Mouse (Mus musculus): ENCODE data around the gene C130050O18Rik. TPM values are rescaled to one million over a fixed set of nuclear protein-coding genes. Genes with fewer than 3 reads are reported as not detected.

C130050O18Rik gene
- polyA plus RNA-seq, 1 experiment from 2014 or later: 0.26 TPM

DNA sequence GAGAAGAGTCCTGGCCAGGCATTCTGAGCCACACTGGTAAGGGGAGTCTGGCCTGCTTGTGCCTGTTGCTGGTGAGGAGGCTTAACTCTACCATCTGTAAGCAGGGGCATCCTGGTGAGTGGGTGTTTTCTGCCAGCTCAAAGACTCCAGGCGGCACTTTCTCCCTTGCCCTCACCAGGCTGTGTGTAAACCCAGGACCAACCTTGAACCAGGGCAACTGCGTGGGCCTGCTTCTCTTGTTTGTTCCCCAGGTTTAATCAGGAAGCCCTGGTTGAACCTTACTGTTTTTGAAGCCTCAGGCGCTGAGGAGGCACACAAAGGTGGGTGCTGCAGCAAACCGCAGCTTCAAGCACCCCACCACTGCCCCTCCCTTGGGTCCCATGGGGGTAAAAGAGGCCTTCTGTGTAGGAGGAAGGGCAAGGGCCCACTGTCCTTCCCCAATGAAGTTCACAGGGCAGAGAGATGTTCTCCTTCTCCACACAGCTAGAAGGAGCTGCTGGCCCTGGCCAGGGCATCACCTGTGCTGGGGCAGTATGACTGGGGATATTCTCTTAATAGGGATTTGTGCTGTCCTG is 37.1 kb upstream of the C130050O18Rik start:
- ATAC-seq: no peak
- 93% methylated on average over 4 of the region's 4 CpGs for WGBS
- H3K9ac ChIP-seq (ENCODE audit: low read depth, low read length): no peak overlapping the region

DNA sequence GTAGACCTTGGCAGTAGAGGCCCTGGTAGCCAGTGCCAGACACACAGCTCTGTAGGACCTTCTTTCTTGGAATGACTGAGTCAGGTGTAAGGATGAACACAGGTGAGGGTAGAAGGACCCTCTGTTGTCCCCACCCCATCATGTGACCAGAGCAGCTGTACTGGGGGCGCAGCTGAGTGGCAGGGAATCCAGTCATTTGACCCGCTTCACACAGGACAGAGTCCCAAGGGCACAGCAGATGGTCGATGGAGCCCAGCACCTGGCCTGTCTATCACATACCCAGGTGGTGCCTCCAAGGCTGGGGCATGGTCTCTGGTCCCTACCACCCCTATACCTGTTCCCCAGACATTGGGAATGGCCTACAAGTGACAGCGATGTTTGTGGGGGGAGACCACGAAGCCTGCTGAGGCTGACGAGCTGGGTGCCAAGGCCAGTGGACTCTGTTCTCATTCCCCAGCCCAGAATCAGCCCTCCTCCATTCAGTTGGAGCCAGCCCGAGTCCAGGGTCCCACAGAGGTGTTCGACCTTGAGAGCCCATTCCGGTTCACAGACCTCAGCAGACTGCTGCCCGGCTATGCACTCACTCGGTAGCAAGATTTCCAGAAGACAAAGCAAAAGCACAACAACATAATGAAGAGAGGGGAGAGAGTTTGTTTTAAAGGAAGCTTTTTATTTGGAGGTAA is 36.3 kb upstream of the C130050O18Rik start:
- H3K4me2 ChIP-seq (ENCODE audit: low read length): no peak overlapping the region
- 81% methylated on average over 11 of the region's 11 CpGs for WGBS
- no peaks in the 10 kb centered on the region for H3K27me3 ChIP-seq (replicated peaks; ENCODE audit: control insufficient read depth, insufficient read depth, low read length)
- H3K4me1 ChIP-seq (ENCODE audit: control insufficient read depth, insufficient read depth, low read depth, low read length): peaks cover 29% of the 10 kb centered on the region
- no peak overlapping the region for H3K27ac ChIP-seq (ENCODE audit: low read depth, low read length)
- H3K4me3 ChIP-seq (ENCODE audit: low read length): no peak overlapping the region
- H3K9me3 ChIP-seq (ENCODE audit: control insufficient read depth, low read length): no peaks in the 10 kb centered on the region
- no peaks in the 10 kb centered on the region for H3K36me3 ChIP-seq (ENCODE audit: control insufficient read depth, insufficient read depth, low read length)
- H3K9ac ChIP-seq (ENCODE audit: low read depth, low read length): no peak overlapping the region
- no peak for ATAC-seq

More for the DNA sequence above, 37.1 kb upstream of the C130050O18Rik start:
- 0 out of 2 replicates have a peak, but pooled peaks cover 1% of the 10 kb centered on the region for H3K36me3 ChIP-seq (ENCODE audit: control insufficient read depth, insufficient read depth, low read length)
- H3K9me3 ChIP-seq (ENCODE audit: control insufficient read depth, low read length): no peaks in the 10 kb centered on the region
- peaks cover 29% of the 10 kb centered on the region for H3K4me1 ChIP-seq (ENCODE audit: control insufficient read depth, insufficient read depth, low read depth, low read length)
- no peak overlapping the region for H3K4me2 ChIP-seq (ENCODE audit: low read length)
- H3K27ac ChIP-seq (ENCODE audit: low read depth, low read length): no peak overlapping the region
- H3K27me3 ChIP-seq (replicated peaks; ENCODE audit: control insufficient read depth, insufficient read depth, low read length): no peaks in the 10 kb centered on the region
- H3K4me3 ChIP-seq (ENCODE audit: low read length): no peak overlapping the region

DNA sequence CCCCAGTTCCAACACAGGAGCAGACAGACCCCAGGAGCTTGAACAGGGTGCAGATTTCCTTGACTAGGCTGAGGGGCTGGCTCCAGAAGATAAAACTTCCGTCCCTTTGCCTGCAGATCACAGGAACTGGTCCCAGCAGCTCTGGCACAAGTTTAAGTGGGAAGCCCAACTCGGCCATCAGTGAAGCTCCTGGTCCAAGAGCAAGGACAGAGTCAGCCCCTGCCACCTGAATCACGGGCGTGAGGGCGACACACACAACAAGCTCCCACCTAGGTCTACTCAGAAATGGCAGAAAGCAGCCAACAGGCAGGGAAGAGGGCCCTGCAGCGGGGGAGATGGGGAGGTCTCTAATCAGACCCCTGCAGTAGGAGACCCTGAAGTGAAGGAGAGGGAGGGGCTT is 34.7 kb upstream of the C130050O18Rik start:
- WGBS: 89% methylated on average over 6 of the region's 6 CpGs
- H3K27ac ChIP-seq (ENCODE audit: low read depth, low read length): no peak overlapping the region
- no peaks in the 10 kb centered on the region for H3K36me3 ChIP-seq (ENCODE audit: control insufficient read depth, insufficient read depth, low read length)
- peaks cover 18% of the 10 kb centered on the region for H3K4me1 ChIP-seq (ENCODE audit: control insufficient read depth, insufficient read depth, low read depth, low read length)
- no peaks in the 10 kb centered on the region for H3K27me3 ChIP-seq (replicated peaks; ENCODE audit: control insufficient read depth, insufficient read depth, low read length)
- H3K9ac ChIP-seq (ENCODE audit: low read depth, low read length): peak overlapping the region; percentile 43
- no peaks in the 10 kb centered on the region for H3K9me3 ChIP-seq (ENCODE audit: control insufficient read depth, low read length)
- no peak overlapping the region for H3K4me3 ChIP-seq (ENCODE audit: low read length)
- no peak for ATAC-seq
- H3K4me2 ChIP-seq (ENCODE audit: low read length): no peak overlapping the region

DNA sequence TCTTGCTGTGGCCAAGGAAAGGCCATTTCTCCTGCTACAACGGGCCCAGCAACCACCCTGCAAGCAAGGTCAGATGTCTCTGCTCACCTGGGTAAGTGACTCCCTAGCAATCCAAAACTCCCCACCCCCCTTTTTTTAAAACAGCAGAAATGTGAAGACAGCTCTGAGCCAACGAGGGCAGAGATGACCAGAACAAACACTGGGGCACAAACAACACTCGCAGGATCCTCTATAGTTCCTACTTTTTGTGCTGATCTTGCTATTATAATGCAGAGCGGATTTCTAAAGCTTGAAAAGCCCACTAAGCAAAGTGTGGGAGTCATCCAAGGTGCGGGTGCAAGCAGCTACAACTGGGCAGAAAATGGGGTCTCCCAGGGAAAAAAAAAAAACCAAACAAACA is 34.0 kb upstream of the C130050O18Rik start:
- H3K4me2 ChIP-seq (ENCODE audit: low read length): peak overlapping the region; percentile 89

DNA sequence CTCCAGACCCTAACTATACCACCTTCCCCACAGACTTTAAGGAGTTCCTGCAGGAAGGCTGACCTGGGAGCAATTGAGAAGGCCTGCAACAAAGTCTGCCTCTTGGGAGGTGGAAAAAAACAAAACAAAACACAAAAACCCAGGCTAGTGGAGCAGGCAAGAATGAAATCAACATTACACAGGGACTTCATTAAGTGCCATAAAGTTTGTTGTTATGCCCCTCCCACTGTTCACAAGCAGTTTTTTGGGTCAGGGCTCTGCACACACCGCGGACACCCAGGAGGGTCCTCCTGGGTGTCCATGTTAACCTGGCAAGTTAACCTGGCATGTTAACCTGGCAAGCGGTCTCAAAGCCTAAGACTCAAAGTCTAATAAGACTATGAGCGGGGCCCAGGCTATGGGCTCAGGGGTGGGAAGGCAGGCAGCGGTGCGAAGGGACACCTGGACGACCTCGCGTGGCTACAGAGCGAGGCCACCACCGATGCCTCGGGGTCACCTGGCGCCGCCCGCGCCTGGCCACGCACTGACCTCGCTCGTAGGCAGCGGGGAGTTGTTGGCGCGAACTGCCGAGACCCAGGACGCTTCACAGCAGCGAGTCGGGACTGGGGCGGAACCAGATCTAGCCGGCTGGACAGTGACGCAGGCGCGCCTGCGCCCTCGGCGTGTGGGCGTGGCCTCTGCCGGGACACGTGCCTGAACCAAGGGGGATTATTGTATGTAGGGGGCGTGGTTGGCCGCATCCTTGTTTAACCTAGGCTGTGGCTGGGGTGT is 33.3 kb upstream of the C130050O18Rik start:
- ATAC-seq: peak; percentile 95
- no peaks in the 10 kb centered on the region for H3K36me3 ChIP-seq (ENCODE audit: control insufficient read depth, insufficient read depth, low read length)
- H3K4me1 ChIP-seq (ENCODE audit: control insufficient read depth, insufficient read depth, low read depth, low read length): peaks cover 18% of the 10 kb centered on the region
- 3% methylated on average over 35 of the region's 39 CpGs for WGBS
- no peaks in the 10 kb centered on the region for H3K9me3 ChIP-seq (ENCODE audit: control insufficient read depth, low read length)
- peak overlapping the region; percentile 89 for H3K4me2 ChIP-seq (ENCODE audit: low read length)
- peak overlapping the region; percentile 72 for H3K4me3 ChIP-seq (ENCODE audit: low read length)
- H3K27ac ChIP-seq (ENCODE audit: low read depth, low read length): peak overlapping the region; percentile 86
- H3K9ac ChIP-seq (ENCODE audit: low read depth, low read length): peak overlapping the region; percentile 95
- H3K27me3 ChIP-seq (replicated peaks; ENCODE audit: control insufficient read depth, insufficient read depth, low read length): no peaks in the 10 kb centered on the region

More for the DNA sequence above, 34.0 kb upstream of the C130050O18Rik start:
- H3K9ac ChIP-seq (ENCODE audit: low read depth, low read length): peak overlapping the region; percentile 1
- WGBS: 53% methylated on average over 5 of the region's 5 CpGs
- no peaks in the 10 kb centered on the region for H3K9me3 ChIP-seq (ENCODE audit: control insufficient read depth, low read length)
- H3K27ac ChIP-seq (ENCODE audit: low read depth, low read length): no peak overlapping the region
- no peak overlapping the region; the same call in 1 of the 2 replicates for H3K4me3 ChIP-seq (ENCODE audit: low read length)
- H3K27me3 ChIP-seq (replicated peaks; ENCODE audit: control insufficient read depth, insufficient read depth, low read length): no peaks in the 10 kb centered on the region
- H3K4me1 ChIP-seq (ENCODE audit: control insufficient read depth, insufficient read depth, low read depth, low read length): peaks cover 18% of the 10 kb centered on the region
- no peaks in the 10 kb centered on the region for H3K36me3 ChIP-seq (ENCODE audit: control insufficient read depth, insufficient read depth, low read length)
- ATAC-seq: no peak

DNA sequence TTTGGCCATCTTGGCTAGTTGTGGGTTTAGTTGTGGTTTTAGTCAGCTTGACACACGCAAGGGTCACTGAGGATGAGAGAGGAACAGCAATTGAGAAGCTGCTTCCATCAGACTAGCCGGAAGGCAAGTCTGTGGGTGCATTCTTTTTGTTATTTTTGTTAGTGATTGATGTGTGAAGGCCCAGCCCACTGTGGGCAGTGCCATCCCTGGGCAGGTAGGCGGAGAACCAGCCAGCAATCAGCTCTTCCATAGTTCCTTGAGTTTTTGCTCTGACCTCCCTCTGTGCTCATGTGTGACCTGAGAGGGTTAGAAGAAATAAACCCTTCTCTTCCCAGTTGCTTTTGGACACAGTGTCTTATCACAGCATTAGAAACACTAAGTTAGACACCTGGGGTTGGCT is 32.0 kb upstream of the C130050O18Rik start:
- H3K27ac ChIP-seq (ENCODE audit: low read depth, low read length): no peak overlapping the region
- no peak overlapping the region for H3K4me2 ChIP-seq (ENCODE audit: low read length)
- H3K9ac ChIP-seq (ENCODE audit: low read depth, low read length): no peak overlapping the region
- peaks cover 18% of the 10 kb centered on the region for H3K4me1 ChIP-seq (ENCODE audit: control insufficient read depth, insufficient read depth, low read depth, low read length)
- no peaks in the 10 kb centered on the region for H3K9me3 ChIP-seq (ENCODE audit: control insufficient read depth, low read length)
- WGBS: 89% methylated on average over 3 of the region's 3 CpGs
- H3K27me3 ChIP-seq (replicated peaks; ENCODE audit: control insufficient read depth, insufficient read depth, low read length): no peaks in the 10 kb centered on the region
- no peak overlapping the region for H3K4me3 ChIP-seq (ENCODE audit: low read length)
- no peak for ATAC-seq
- no peaks in the 10 kb centered on the region for H3K36me3 ChIP-seq (ENCODE audit: control insufficient read depth, insufficient read depth, low read length)

DNA sequence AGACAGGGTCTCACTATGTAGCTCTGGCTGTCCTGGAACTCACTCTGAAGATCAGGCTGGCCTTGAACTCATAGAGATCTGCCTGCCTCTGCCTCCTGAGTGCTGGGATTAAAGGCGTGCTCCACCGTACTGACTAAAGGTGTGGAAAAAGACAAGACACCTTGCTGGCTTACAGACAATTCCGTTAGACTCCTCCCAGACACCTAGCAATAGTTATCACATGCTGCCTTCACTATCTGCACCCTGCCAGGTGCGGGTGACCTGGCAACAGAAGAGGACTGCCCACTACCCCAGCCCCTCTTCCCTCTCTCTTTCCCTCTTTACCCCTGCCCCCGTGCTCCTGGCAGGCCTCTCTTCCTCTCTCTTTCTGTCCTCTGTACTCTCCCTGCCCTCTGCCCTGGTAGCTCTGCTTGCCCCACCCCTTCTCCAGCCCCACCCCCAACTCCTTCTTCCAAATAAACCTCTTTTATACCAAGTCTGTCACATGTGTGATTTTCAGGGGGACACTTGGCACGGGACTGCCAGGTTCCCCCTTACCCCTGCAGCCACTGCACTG is 31.1 kb upstream of the C130050O18Rik start:
- Histone ChIP-seq H3K4me1 (ENCODE audit: control insufficient read depth, insufficient read depth, low read depth, low read length) (peaks cover 18% of the 10 kb centered on the region), H3K27ac (ENCODE audit: low read depth, low read length) (no peak overlapping the region), H3K4me2 (ENCODE audit: low read length) (no peak overlapping the region), H3K9ac (ENCODE audit: low read depth, low read length) (no peak overlapping the region), H3K27me3 (replicated peaks; ENCODE audit: control insufficient read depth, insufficient read depth, low read length) (no peaks in the 10 kb centered on the region), H3K4me3 (ENCODE audit: low read length) (no peak overlapping the region), H3K9me3 (ENCODE audit: control insufficient read depth, low read length) (no peaks in the 10 kb centered on the region), H3K36me3 (ENCODE audit: control insufficient read depth, insufficient read depth, low read length) (no peaks in the 10 kb centered on the region)
- 80% methylated on average over 6 of the region's 6 CpGs for WGBS
- ATAC-seq: no peak

DNA sequence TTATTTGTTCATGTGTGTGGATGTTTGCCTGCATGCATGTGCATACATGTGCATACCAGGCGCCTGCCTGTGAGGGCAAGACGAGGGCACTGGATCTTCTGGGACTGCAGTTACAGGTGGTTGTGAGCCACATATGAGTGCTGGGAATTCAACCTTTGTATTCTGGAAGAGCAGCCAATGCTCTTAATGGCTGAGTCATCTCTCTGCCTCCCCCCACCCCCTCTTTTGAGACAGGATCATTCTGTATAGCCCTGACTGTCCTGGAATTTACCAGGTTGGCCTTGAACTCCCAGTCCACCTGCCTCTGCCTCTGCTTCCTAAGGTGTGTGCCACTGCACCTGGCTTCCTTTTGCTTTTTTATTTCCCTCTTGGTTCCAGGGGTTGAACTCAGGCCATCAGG is 30.2 kb upstream of the C130050O18Rik start:
- no peak overlapping the region for H3K9ac ChIP-seq (ENCODE audit: low read depth, low read length)
- H3K4me2 ChIP-seq (ENCODE audit: low read length): no peak overlapping the region
- ATAC-seq: no peak
- H3K27me3 ChIP-seq (replicated peaks; ENCODE audit: control insufficient read depth, insufficient read depth, low read length): no peaks in the 10 kb centered on the region
- H3K36me3 ChIP-seq (ENCODE audit: control insufficient read depth, insufficient read depth, low read length): no peaks in the 10 kb centered on the region
- no peaks in the 10 kb centered on the region for H3K9me3 ChIP-seq (ENCODE audit: control insufficient read depth, low read length)
- H3K27ac ChIP-seq (ENCODE audit: low read depth, low read length): no peak overlapping the region
- 75% methylated on average over 2 of the region's 2 CpGs for WGBS
- H3K4me3 ChIP-seq (ENCODE audit: low read length): no peak overlapping the region
- H3K4me1 ChIP-seq (ENCODE audit: control insufficient read depth, insufficient read depth, low read depth, low read length): peaks cover 20% of the 10 kb centered on the region

Data from hindbrain, embryonic 16.5 days (tissue).